Mouse (Mus musculus) left cerebral cortex, postnatal 25 days (tissue): Measurements from ENCODE around the gene Gkn2. TPM values are rescaled to one million over a fixed set of nuclear protein-coding genes. Genes with fewer than 3 reads are reported as not detected.
A peak's percentile ranks its signal among the peaks of the same experiment; 100 is the strongest.

ENCODE experiments used
- DNase-seq, 2 experiments: peaks; one replicate each; pipeline ENCODE4 v3.0.0; 2022; ENCODE audit warnings: low spot score in 2 of 2, mixed read lengths in 1 of 2
- intact Hi-C: fragments of 180-260 bp; cut with DNase I; formaldehyde crosslinking; loops from one replicate; pipeline ENCODE4 v1.15.1; 2025
- total RNA-seq, 2 experiments: library from RNA; stranded (reverse); gene quantifications; 2 replicates each; pipeline ENCODE4 v1.2.3; 2021

The Gkn2 gene
- total RNA-seq, 2 experiments from 2014 or later, result not detected

GRCm38 (mm10) chr6:87393466-87394205, 20.5 kb downstream of the Gkn2 start:
- intact Hi-C loops, result no loop called here
- no peak for DNase-seq

- no peak for DNase-seq
These were observed 21.6 kb downstream of the Gkn2 start for GRCm38 (mm10) chr6:87394783-87395182.

GRCm38 (mm10) chr6:87399137-87399536, 26.0 kb downstream of the Gkn2 start:
- DNase-seq, result peak; percentile 70 to 75
- intact Hi-C loops, result loop anchor here (5.0 kb wide), 3 partner anchors 53 to 273 kb away; partner anchors contain the start of gene Aplf

More at GRCm38 (mm10) chr6:87394783-87395182, 21.6 kb downstream of the Gkn2 start:
- intact Hi-C loops, result loop anchor here (5.0 kb wide), 3 partner anchors 58 to 278 kb away; partner anchors contain the start of gene Aplf

- intact Hi-C loops, result loop anchor here (5.0 kb wide), 3 partner anchors 52 to 272 kb away; partner anchors contain the start of gene Aplf
- DNase-seq, result no peak
These were observed 26.9 kb downstream of the Gkn2 start for GRCm38 (mm10) chr6:87399886-87400566.

DNA sequence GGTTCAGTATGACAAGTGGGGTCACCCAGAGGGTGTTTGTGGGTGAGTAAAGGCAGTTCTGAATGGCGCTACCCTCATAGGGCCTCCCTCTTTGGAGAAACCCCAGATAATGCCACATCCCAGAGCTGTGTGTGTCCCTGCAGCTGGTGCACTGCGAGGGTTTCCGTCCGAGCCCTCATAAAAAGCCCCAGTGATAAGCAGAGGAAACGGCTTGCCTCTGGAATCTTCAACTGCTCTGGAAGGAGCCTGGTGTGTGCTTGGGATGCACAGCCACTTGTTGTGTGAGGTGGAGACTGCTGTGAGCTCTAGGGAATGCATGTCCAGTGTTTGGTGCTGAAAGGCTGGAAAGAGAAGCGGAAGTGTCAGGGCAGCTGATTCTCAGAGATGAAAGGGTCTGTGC, 28.3 kb downstream of the Gkn2 start:
- no peak for DNase-seq

DNA sequence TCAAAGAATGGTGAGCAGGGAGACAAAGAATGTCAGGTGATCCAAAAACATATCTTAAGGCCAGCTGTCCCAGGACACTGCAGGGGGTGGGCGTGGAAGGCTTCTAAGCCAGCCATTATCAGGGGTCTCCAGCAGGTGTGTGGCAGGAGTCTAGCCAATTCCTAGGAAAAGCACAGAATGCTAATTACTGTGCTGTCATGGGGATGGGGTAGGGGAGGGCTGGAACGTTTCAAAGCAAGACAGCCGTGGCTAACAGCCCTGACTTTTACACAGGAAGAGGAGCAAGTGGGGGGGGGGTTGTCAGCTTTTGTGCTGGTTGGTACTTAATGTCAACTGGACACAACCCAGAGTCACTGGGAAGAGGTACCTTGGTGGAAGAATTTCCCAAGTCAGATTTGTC, 38.9 kb downstream of the Gkn2 start:
- no peak for DNase-seq
- intact Hi-C loops, result no loop called here

More for the DNA sequence above, 28.3 kb downstream of the Gkn2 start:
- intact Hi-C loops, result no loop called here

GRCm38 (mm10) chr6:87422304-87422703, 49.1 kb downstream of the Gkn2 start:
- intact Hi-C loops, result no loop called here
- DNase-seq, result no peak

- intact Hi-C loops, result no loop called here
- no peak for DNase-seq
These were observed 51.1 kb downstream of the Gkn2 start for GRCm38 (mm10) chr6:87424037-87424816.

GRCm38 (mm10) chr6:87426954-87427353, 53.8 kb downstream of the Gkn2 start:
- no peak for DNase-seq
- intact Hi-C loops, result no loop called here

GRCm38 (mm10) chr6:87427616-87428015, 54.5 kb downstream of the Gkn2 start:
- no peak for DNase-seq
- intact Hi-C loops, result no loop called here

GRCm38 (mm10) chr6:87428487-87429044, 55.4 kb downstream of the Gkn2 start, which contains the start of gene Bmp10:
Bmp10 (plus strand) TSS chr6:87428994.
- no peak for DNase-seq
- intact Hi-C loops, result no loop called here

Other genes with a start within 250 kb of the Gkn2 start
- 10 to 100 TPM; 13.5 to 14.7 TPM for gene Antxr1, start 37.5 kb upstream of the Gkn2 start, total RNA-seq
- gene Gkn1, start 22.4 kb upstream of the Gkn2 start, total RNA-seq, result under 1 TPM in 1 of 2 experiments, not detected in 1; 0.30 TPM
- 1 to 10 TPM; 3.2 to 3.9 TPM for gene Gkn3, start 15.6 kb downstream of the Gkn2 start, total RNA-seq
- not detected for gene Bmp10, start 55.6 kb downstream of the Gkn2 start, total RNA-seq
- gene Arhgap25, start 159.9 kb downstream of the Gkn2 start, total RNA-seq, result 10 to 100 TPM in 1 of 2 experiments, 1 to 10 TPM in 1; 7.3 to 10.7 TPM
- under 1 TPM; 0.16 to 0.23 TPM for gene Prokr1, start 217.4 kb downstream of the Gkn2 start, total RNA-seq